Mouse (Mus musculus) heart, postnatal 0 days (tissue): ENCODE measurements around the gene Nppa. TPM values are rescaled to one million over a fixed set of nuclear protein-coding genes. Genes with fewer than 3 reads are reported as not detected.

ENCODE experiments used
- ATAC-seq: fragments of 200-750 bp; cut with Nextera tagmentation; 2 replicates; pipeline ENCODE4 v1.8.0; 2017; ENCODE audit warnings: low read depth, moderate number of reproducible peaks, moderate library complexity; ENCODE audit not compliant: insufficient read depth
- DNase-seq: peaks from one replicate; pipeline ENCODE4 v3.0.0-alpha.2; 2016; ENCODE audit warnings: low spot score
- H3K27ac ChIP-seq: fragments of 300-500 bp; sonication (generic); 2 replicates; pipeline ENCODE4 v1.5.1; 2014; ENCODE audit warnings: low read depth, mild to moderate bottlenecking
- H3K27me3 ChIP-seq: fragments of 300-500 bp; sonication (generic); 2 replicates; pipeline ENCODE4 v1.6.1; 2014; ENCODE audit warnings: low read length, mixed read lengths; ENCODE audit not compliant: control insufficient read depth, insufficient read depth
- H3K36me3 ChIP-seq: fragments of 300-500 bp; sonication (generic); replicated peaks from 2 replicates; pipeline ENCODE4 v1.6.1; 2014; ENCODE audit warnings: low read length, mixed read lengths; ENCODE audit not compliant: control insufficient read depth, insufficient read depth
- H3K4me1 ChIP-seq: fragments of 300-500 bp; sonication (generic); 2 replicates; pipeline ENCODE4 v1.6.1; 2014; ENCODE audit warnings: antibody characterized with exemption; ENCODE audit not compliant: control insufficient read depth, insufficient read depth
- H3K4me2 ChIP-seq: fragments of 300-500 bp; sonication (generic); 2 replicates; pipeline ENCODE4 v1.6.1; 2014; ENCODE audit warnings: low read depth, mild to moderate bottlenecking, low read length, moderate library complexity
- H3K4me3 ChIP-seq: fragments of 300-500 bp; sonication (generic); 2 replicates; pipeline ENCODE4 v1.5.1; 2014; ENCODE audit warnings: low read depth, low read length
- H3K9ac ChIP-seq: fragments of 300-500 bp; sonication (generic); replicated peaks from 2 replicates; pipeline ENCODE4 v1.6.1; 2014; ENCODE audit warnings: low read depth, low read length, mixed read lengths
- H3K9me3 ChIP-seq: fragments of 300-500 bp; sonication (generic); replicated peaks from 2 replicates; pipeline ENCODE4 v1.6.1; 2016; ENCODE audit warnings: low read length; ENCODE audit not compliant: control insufficient read depth
- CTCF ChIP-seq: IDR thresholded peaks from 2 replicates; pipeline ENCODE4 v1.5.1; 2016; ENCODE audit warnings: antibody characterized with exemption, control low read depth, low read depth
- EP300 ChIP-seq: IDR thresholded peaks from 2 replicates; pipeline ENCODE4 v1.6.1; 2016; ENCODE audit warnings: antibody characterized with exemption, low read depth
- WGBS: fragments of 180-500 bp; shearing (Covaris S2); extraction: QIAGEN DNeasy Blood & Tissue Kit; methylation state at CpG from one replicate; pipeline ENCODE4 v1.1.7; 2014; 5-methylcytosine and 5-hydroxymethylcytosine counted together
- polyA plus RNA-seq: library from polyadenylated mRNA; unstranded; fragments of >200 nt; fragmentation: Nextera tagmentation; extraction: Ambion mirVana; gene quantifications from 2 replicates; pipeline ENCODE4 v1.2.1, GENCODE M21; 2015
- total RNA-seq: library from RNA; depleted of rRNA; stranded (reverse); fragments of >200 nt; gene quantifications from 2 replicates; pipeline ENCODE4 v1.2.3, GENCODE M21; 2014; ENCODE audit warnings: low replicate concordance

Nppa gene
- total and polyA plus RNA-seq, 2 experiments from 2014 or later, result 2,556 to 10,119 TPM

DNA sequence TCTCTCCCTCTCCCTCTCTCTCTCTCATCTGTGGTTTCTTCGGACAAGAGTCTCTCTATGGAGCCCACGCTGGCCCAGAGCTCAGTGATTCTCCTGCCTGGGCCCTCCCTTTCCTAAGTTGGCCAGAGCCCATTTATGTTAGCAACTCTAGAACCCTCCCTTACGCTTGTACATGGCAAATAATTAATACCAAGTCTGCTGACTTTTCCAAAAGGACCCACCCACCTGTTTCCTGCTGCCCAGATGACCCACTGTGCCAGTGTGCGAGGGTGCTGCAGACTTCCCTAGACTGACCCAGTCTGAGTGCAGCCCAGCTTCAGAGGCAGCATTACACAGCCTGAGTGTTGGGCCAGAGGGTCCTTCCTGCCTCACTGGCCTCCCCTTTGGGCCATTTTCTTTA, 11.7 kb downstream of the Nppa start:
- no peak for TF ChIP-seq EP300
- TF ChIP-seq CTCF, result no peak
- H3K9me3 ChIP-seq, result no peaks in the 10 kb centered on the region
- no peak overlapping the region for H3K9ac ChIP-seq
- H3K4me2 ChIP-seq, result no peak overlapping the region
- DNase-seq (no peak), ATAC-seq (no peak)
- 95% methylated on average over 4 of the region's 4 CpGs for WGBS
- peaks cover 100% of the 10 kb centered on the region for H3K36me3 ChIP-seq
- no peaks in the 10 kb centered on the region for H3K27me3 ChIP-seq
- no peak overlapping the region for H3K4me3 ChIP-seq
- H3K4me1 ChIP-seq, result no peaks in the 10 kb centered on the region
- no peak overlapping the region for H3K27ac ChIP-seq

- WGBS, result 80% methylated on average over 10 of the region's 10 CpGs
- DNase-seq, result no peak
These were observed 14.9 kb downstream of the Nppa start for GRCm38 (mm10) chr4:148015418-148015817.

DNA sequence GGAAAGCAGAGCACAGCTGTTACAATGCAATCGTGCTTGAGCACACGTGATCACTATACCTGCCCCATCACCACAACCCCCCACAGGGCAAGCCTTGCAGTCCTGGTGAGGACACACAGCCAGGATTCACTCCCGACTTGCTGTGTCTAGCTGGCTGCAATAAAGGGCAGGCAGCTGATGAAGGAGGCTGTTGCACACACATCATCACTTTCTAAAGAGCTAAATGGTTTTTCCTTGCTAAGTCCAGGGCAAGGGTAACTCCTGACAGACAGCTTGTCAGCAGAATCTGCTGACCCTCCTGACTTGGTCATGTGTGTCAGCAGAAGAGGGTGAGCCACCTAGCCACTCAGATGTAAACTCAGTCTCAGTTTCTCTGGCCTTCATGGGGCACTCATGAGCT, 16.5 kb downstream of the Nppa start:
- Histone ChIP-seq H3K9me3 (no peaks in the 10 kb centered on the region), H3K27ac (no peak overlapping the region), H3K27me3 (no peaks in the 10 kb centered on the region), H3K9ac (no peak overlapping the region), H3K4me3 (no peak overlapping the region), H3K4me1 (no peaks in the 10 kb centered on the region), H3K4me2 (no peak overlapping the region), H3K36me3 (peaks cover 95% of the 10 kb centered on the region)
- DNase-seq (no peak), ATAC-seq (no peak)
- no peak for TF ChIP-seq CTCF
- TF ChIP-seq EP300, result no peak
- WGBS, result 63% methylated on average over 3 of the region's 3 CpGs

More at GRCm38 (mm10) chr4:148015418-148015817, 14.9 kb downstream of the Nppa start:
- ATAC-seq, result no peak
- Histone ChIP-seq H3K4me3 (no peak overlapping the region), H3K9me3 (no peaks in the 10 kb centered on the region), H3K4me1 (no peaks in the 10 kb centered on the region), H3K9ac (no peak overlapping the region), H3K27ac (no peak overlapping the region), H3K27me3 (no peaks in the 10 kb centered on the region), H3K36me3 (peaks cover 97% of the 10 kb centered on the region), H3K4me2 (no peak overlapping the region)
- no peak for TF ChIP-seq EP300
- peak; percentile 42 for TF ChIP-seq CTCF

DNA sequence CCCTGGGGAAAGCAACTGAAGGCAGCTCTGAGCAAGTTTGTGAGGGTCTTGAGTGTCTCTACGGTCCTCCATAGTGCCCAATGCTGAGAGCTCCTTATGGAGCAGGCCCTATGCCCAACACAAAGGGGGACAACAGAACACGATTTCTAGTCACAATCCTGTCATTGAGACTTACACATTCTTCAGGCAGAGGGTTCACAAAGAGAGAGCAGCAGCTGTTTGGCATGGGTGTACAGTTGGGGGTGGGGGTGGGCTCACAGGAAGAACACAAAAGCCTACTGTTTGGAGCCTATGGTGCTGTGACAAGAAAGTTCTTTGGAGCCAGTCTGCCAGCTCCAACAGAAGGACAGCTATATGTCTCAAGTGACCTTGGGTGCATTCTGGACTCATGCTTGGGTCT, 17.9 kb downstream of the Nppa start:
- Histone ChIP-seq H3K36me3 (peaks cover 95% of the 10 kb centered on the region), H3K4me2 (no peak overlapping the region), H3K27me3 (no peaks in the 10 kb centered on the region), H3K9me3 (no peaks in the 10 kb centered on the region), H3K4me1 (no peaks in the 10 kb centered on the region), H3K27ac (no peak overlapping the region), H3K9ac (no peak overlapping the region), H3K4me3 (no peak overlapping the region)
- TF ChIP-seq EP300, result no peak
- TF ChIP-seq CTCF, result no peak
- ATAC-seq (no peak), DNase-seq (no peak)
- 76% methylated on average over 2 of the region's 2 CpGs for WGBS

DNA sequence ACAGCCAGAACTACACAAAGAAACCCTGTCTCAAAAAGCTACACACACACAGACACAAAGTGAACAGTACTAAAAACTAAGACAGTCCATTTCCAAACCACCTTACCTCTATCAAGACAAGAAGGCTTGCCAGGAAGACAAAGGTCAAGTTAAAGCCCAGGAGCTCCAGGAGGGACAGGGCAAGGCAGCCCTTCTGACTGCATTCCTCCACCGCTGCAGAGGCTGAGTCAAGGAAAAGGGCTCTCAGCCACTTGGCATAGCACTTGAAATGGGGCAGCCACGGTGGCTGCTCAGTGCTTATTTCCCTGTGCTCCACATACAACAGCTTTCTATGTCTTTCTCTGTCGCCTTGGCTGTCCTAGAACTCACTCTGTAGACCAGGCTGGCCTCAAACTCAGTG, 23.5 kb downstream of the Nppa start:
- ATAC-seq, result no peak
- peaks cover 89% of the 10 kb centered on the region for H3K36me3 ChIP-seq

GRCm38 (mm10) chr4:148029297-148029696, 28.8 kb downstream of the Nppa start:
- Histone ChIP-seq H3K9me3 (no peaks in the 10 kb centered on the region), H3K9ac (no peak overlapping the region), H3K4me2 (no peak overlapping the region), H3K27me3 (no peaks in the 10 kb centered on the region), H3K27ac (no peak overlapping the region), H3K36me3 (peaks cover 56% of the 10 kb centered on the region), H3K4me1 (no peaks in the 10 kb centered on the region), H3K4me3 (no peak overlapping the region)
- no peak for ATAC-seq
- TF ChIP-seq EP300 (no peak), CTCF (no peak)
- DNase-seq, result no peak
- 89% methylated on average over 7 of the region's 7 CpGs for WGBS

More for the DNA sequence above, 23.5 kb downstream of the Nppa start:
- H3K4me2 ChIP-seq, result no peak overlapping the region
- TF ChIP-seq CTCF (no peak), EP300 (no peak)
- no peaks in the 10 kb centered on the region for H3K4me1 ChIP-seq
- H3K27ac ChIP-seq, result no peak overlapping the region
- H3K4me3 ChIP-seq, result no peak overlapping the region
- no peak for DNase-seq
- H3K9ac ChIP-seq, result no peak overlapping the region
- H3K9me3 ChIP-seq, result no peaks in the 10 kb centered on the region
- no peaks in the 10 kb centered on the region for H3K27me3 ChIP-seq
- WGBS, result 76% methylated on average over 3 of the region's 3 CpGs
